Mouse (Mus musculus) retina, postnatal 7 days (tissue): ENCODE results near the gene Magi1.

Source experiments
- DNase-seq: peaks from one replicate; pipeline ENCODE4 v3.0.0-alpha.2; 2012; ENCODE audit warnings: low read depth, low spot score

Magi1 gene

DNA sequence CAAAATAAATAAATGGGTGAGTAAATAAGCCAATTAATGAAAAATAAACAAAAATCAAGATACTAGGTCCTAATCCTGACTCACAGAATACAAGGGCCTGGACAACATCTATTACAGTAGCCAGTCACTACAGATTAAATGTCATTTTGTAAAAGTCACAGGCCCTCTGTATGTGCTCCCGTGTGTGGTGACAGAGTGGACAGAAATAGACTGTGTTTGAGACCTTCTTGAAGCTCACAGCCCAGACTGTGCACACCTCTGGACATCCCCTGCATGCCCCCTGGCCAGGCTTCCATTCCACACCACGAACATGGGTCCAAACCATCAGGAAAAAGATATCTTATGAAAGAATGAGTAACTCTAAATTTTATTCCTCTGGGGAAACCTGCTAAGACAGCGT lies 300.2 kb downstream of the Magi1 start:
- DNase-seq: no peak

DNA sequence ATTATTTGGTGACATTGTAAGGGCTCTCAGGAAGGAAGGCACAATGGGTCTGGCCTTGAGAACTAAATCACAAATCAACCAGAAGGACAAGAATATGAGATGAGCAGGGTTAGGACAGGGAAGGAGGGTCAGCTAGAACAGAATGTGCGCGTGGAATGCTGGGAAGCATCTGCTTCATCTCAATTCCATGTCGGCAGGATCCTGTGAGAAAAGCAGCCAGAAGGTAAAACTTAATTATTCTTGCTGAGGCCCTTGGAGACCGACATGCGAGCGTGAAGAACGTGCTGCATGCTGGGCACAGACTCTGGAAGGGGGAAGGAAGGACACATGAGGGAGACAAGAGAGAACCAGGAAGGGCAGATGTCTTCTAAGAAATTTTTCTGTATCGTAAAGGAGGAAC lies 302.5 kb downstream of the Magi1 start:
- DNase-seq: no peak

DNA sequence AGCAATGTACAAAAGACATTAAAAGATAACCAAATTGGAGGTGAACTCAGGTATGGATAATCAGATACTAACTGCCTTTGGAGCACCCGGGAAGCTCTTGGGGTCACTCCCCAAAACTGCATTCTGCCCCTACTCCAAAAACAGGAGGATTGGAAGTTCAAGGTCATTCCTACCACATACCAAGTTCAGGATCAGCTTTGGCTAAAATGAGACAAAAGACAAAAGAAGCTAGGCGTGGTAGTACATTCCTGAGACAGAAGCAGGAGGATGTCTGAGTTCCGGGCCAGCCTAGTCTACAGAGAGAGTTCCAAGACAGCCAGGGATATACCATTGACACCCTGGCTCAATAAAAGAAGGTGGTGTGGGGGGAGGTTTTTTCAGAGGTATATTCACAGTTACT lies 304.5 kb downstream of the Magi1 start:
- no peak for DNase-seq

DNA sequence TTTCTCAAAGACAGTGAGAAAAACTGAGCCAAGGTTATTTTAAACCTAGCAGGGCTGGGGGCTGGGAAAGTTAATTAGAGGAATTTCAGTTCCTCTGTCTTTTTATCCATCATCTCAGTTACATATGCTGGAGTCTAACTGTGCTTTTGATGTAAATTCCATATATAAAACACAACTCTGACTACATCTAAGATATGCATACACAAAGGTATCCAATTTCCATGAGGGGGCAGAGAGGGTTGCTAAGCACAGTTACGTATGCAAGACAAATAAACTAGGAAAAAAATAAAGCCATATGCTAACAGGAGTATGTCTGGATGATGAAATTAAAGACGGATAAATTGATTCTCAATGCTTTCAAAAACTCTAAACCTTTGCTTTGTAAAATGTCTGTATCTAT lies 315.0 kb downstream of the Magi1 start:
- no peak for DNase-seq

DNA sequence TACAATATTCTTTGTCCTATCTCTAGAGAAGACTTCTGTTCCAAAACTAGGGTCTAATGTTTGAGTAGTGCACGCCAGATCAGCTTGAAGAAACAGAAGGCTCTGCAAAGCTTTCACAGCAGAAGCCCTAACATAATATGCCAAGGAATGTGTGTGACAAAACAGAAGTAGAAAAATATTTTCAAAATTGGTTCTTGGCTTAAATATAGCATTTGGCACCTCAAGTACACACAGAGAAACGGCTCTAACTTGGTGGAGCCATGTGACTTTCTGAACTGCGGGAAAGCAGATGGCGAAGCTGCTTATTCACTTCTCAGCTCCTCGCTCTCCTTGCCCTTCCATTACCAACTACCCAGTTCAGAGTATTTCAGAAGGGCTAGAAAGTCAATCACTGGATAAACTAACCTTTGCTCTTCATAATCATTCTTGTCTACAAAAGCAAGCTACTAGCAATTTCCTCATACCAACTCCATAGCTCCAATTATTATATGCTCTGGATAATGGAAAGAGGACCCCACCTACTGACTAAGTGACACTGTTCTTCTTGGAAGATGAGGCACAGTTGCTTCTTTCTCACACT lies 320.9 kb downstream of the Magi1 start:
- DNase-seq: no peak

DNA sequence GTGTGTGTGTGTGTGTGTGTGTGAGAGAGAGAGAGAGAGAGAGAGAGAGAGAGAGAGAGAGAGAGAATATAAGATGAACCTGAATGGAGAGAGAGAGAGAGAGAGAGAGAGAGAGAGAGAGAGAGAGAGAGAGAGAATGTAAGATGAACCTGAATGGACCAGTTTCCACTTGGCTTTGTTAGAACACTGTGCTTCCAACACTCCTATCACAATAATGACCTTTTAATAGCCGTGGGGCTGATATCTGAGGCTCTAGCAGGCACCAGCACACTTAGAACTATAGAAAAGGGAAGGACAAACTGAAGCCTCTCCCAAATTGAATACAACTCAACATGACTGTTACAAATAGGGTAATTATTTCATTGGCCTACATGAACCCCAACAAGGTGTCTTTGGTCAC lies 321.9 kb downstream of the Magi1 start:
- DNase-seq: no peak

DNA sequence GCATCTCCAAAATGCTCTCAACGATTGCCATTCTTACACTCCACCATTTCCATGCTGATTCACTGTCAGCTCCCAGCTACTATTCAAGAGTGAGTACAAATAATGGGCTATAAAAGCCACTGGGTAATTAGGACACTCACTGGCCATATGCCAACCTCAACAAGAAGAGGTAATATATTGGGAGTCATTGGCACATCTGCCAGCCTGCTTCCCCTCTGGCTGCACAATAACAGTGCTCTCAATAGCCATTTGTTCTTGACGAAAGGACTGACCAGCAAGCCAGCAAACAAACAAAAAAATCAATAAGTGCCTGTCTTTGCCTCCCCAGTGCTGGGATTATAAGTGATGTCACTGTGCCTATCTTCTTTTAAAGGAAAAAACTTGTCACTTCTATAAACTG lies 326.5 kb downstream of the Magi1 start:
- no peak for DNase-seq

DNA sequence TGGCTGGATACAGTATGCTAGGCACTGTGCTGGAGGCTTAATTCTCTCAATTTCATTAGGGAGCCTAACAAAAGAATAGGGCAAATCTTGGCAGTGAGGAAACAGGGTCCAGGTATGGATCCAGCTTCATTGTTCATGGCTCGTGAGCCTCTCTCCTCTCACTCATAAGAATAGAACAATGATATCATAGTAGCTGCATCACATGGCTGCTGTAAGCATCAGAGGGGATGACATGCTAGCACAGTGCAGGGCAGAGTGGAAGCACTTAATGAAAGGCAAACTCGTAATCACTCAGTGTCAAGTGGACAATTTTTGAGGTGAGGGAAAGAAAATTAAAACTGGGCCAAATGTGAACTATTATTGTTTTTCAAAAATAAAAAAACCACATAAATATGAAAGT lies 337.1 kb downstream of the Magi1 start:
- DNase-seq: no peak

DNA sequence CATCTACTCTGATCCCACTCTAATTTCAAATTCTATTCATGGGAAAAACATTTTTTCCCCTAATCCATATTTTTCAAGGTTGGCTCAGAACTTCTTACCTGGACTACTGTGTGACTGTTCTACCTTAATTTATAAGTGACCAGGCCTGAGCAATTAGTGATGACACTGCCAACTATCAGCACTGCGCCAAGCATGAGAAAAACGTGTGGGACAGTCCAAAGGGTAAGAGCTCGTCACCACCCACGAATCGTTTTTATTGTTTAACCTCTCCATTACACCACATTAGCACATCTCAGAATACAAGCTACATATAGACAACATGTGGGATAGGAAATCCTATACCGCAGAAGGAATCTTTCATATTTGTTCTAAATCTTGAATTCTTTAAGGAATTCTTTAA lies 347.4 kb downstream of the Magi1 start:
- DNase-seq: no peak

DNA sequence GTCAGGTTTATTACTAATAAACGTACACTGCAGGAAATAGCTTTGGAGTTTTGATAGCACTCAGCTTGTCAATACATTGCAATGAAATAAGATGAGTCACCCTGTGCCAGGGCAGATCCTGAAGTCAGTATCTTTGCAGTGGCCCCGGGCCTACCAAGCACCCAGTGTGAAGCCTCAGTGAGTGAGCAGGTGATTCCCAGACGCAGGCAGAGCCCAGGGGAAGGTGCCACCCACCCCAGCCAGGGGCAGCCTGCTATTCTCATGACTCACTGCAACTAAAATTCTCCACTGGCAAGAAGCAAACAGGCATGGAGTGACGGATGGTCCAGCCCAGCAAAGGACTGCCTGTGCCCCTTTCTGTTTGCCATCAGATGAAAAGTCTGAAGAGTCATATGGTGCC lies 347.9 kb downstream of the Magi1 start:
- DNase-seq: no peak

DNA sequence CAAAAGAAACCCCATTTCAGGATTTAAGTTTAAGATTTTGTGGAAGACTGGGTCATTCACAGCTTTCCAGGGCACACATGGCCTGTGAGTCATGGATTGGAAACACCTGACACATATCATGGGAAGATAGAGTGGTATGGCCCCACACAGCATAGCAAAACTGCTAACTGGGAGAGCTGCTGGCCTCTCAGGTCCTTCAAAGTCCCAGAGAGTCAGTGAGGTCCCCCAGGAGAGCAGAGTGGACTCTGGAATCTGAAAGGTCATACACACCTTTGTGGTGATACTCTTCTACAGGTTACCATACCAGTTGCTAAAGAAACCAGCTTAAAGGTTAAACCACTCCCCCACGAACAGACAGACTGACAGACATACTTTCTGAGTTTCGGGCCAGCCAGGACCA lies 349.0 kb downstream of the Magi1 start:
- DNase-seq: no peak

DNA sequence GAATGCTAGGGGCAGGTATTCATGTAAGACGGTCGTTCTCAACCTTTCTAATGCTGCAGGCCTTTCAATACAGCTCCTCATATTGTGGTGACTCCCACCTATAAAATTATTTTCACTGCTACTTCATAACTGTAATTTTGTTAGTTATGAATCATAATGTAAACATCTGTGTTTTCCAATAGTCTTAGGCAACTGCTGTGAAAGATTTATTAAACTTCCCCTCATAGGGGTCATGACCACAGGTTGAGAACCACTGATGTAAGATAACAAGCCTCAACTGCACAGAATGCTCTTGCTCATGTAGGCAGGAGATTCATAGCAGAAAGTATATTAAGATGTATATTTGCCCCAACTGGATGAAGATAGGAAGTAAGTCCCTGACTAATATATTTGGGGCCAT lies 359.1 kb downstream of the Magi1 start:
- DNase-seq: no peak

DNA sequence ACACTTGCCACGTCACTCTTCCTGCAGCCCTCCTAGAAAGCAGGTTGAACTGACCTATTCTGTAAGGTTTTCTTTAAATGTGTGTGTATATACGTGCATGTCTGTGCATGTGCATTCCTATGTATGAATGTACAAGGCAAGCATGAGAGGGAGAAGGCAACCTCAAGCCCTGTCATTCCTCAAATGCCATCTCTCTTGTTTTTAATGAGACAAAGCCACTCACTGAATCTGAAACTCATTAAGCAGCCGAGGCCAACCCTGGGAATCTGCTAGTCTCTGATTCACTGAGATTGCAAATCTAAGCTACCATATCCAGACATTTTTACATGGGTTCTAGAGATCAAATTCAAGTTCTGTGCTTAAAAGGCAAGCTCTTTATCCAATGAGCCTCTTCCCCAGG lies 359.7 kb downstream of the Magi1 start:
- no peak for DNase-seq

DNA sequence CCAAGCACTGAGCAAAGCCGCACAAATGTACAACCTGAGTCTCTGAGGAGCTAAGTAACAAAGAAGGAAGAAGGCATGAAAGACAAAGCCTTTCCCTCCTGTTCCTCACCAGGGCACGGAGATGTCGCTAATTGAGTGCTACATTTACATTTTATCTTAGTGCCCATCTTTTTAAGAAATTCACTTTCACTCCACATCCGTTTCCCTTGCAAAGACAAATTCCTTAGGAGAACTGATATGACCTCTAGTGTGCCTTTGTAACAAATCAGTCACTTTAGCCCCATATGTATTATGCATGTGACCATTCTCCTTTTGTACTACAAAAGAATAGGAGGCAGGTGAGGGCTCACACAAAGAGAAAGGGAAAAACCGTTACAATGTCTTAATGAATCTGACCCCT lies 360.4 kb downstream of the Magi1 start:
- DNase-seq: no peak

DNA sequence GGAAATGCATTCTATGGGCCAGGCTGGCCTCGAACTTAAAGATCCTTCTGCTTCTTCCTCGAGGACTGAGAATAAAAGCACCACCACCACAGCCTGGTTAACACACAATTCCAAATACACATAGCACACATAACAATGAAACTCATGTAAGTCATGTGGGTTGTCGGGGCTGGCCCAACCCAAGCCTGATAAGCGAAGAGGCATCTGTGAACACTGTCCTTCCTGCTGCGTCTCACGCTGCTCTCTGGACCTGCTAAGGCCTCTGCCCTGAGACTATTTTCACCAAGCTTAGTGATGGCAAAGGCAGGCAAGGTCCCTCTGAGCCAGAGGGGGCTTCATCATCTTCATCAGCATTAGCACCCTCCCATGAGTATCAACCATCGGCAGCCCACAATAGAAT lies 360.8 kb downstream of the Magi1 start:
- no peak for DNase-seq

DNA sequence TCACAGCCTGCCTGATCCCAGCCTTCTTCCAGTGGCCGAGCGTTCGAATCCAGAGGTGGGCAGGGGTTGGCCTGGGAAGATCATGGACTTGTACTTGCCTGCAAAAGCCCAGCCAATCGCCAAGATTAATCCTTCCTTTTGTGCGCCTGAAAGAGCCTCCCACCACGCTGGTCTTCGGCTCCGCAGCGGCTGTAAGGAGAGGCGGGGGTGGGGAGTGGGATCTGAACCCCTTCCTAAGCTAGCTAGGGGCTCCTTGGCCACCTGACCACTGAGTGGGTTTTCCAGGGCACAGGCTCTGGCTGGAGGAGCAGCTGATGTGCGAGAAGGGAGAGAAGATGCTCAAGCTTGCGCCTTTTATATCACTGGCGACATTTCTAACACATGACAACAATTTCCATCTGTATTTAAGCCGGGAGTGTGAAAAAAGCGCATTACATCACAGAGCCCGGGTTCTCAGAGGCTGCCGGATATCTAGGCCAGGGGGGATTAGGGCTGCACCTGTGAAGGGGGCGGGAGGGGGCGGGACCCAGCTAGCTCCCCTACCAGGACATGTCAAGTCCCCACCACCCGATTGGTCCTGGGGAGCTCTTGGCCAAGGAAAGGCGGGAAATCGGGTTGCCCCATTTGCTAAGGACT lies 370.4 kb downstream of the Magi1 start:
- peak; percentile 54 for DNase-seq

DNA sequence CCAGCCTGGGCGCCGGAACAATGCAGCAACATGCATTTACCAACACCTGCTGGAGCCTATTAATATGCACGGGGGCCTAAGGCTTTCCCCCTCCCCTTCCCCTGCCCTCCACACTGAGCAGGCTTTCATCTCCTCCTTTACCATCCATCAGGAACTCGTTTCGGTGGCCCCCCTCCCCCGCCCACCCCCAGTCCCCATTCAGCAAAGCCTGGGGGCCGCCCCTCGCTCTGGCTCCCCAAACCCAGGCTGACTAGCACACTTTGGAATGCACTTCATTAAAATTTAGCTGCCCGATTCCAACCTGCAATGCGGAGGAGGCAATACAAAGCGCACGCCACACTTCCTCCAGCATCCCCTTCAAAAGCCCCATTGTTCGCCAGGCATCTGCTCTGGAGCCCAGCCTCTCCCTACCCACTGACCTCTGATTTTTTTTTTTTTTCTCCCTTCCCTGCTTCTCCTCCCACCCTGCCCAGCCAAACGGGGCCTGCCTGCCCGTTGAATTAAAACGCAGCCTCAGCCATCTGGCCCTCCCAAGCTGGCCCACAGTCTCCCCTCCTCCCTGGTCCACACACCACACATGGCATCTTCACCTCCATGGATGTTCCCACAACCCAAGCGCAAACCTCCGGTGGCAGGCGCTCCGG lies 371.0 kb downstream of the Magi1 start:
- DNase-seq: peak; percentile 43

DNA sequence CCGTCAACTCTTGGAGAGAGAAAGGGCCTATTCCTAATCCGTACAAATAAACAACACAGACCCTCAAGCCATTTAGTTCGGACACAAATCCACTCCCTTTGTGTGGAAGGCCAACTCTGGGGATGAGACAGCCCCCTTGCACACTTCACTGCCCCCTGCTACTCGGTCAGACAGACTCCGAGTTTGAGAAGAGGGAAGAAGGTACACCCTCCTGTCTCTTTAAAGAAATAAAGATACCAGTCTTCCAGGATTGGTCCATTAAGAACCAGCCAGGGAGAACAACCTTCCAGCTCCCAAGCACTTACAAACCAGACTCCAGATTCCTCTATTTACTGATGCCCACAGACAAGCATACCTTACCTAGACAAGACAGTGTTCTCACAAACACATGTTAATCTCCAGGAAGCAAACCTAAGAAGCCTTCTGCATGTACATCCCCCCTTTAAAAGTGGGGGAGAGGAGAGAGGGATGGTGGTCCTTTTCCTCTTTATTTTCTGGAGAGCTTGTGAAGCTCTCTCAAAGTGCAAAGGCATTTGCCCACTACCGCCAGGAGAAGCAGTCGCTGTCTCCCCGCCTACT lies 371.6 kb downstream of the Magi1 start:
- DNase-seq: peak; percentile 31

DNA sequence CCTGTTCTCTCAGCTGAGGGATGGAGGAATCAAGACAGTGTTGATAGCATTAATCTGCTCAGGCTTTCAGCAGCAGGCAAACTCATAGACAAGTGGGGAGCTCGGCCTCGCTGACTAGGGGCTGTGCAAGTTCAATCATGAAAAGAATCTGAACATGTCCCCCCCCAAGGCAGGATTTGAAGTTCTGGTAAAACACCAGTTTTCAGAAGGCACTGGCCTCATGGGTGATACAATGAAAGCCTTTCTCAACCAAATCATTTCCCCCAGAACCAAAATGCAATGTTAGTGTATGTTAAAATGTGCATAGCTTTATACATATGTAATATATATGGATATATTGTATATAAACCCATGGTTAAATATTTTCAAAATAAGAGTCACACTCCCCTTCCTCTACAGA lies 372.3 kb downstream of the Magi1 start:
- no peak for DNase-seq

DNA sequence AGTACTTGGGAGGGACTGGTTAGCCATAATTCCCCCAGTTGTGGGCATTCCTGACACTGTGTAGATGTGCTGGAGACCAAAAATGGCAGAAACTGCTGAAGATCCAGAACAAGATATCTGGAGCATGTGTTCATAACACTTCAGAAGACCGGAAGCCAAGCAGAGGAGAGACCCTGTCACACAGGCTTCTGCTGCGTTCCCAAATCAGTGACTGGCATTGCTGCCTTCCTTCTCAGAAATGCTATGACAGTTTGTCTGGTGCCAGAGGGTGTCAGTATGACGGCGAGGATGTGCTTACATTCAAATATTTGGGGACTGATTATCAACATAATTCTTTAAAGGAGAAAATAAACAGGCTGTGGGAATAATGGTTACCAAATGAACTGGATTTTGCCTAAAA lies 373.7 kb downstream of the Magi1 start:
- DNase-seq: no peak

DNA sequence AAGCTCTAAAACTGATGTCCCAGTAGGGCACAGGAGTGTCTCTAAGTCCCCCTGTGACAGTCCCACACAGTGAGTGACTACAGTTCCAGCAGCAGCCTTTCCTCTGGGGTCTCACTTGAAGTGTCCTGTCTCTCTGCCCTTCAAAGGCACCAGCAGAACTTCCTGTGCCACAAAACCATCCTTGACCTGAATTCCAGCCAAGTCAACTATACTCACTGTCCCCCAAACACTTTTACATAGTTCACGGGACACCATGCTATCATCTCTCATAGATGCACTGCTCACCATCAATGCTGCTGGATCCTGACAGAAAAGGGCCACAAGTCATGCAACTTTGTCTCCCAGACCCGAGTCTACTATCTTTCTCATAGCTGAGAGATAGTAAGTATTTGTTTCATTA lies 378.7 kb downstream of the Magi1 start:
- no peak for DNase-seq

DNA sequence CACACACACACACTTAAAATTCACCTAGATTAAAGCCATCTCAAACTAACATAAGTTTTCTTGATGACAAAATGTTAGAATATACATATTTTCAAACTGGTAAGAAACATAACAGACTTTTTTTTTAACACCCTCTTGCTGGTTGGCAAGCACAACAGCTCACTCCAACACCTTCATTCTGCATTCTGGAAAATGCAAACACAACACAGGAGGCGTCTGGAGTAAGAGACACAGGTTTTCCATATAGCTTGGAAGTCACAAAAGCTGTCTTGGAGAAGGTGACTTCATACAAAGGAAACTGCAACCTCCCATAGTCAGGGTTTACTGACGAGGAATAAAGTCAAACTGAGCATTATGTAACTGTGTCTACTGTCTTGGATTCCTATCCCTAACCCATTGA lies 381.5 kb downstream of the Magi1 start:
- DNase-seq: no peak

DNA sequence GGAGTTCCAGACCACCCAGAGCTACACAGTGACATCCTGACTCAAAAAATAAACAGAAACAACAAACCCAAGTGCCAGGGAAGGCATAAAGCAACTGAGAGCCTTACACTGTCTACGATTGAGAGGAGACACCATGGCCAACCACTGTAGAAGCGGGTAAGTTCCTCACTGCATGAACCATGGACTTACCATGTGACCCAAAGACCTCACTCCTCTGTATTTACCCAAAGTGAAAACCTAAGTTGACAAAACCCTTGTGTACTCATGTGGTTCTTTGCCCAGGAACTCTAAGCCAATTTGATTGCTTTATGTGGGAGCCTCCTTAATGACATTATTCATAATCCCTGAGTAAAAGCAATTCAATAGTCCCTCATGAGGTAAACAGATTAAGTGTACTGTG lies 382.3 kb downstream of the Magi1 start:
- no peak for DNase-seq
